Comparison of ENCODE assay signal across 8 mouse cellular contexts in the genomic region with DNA sequence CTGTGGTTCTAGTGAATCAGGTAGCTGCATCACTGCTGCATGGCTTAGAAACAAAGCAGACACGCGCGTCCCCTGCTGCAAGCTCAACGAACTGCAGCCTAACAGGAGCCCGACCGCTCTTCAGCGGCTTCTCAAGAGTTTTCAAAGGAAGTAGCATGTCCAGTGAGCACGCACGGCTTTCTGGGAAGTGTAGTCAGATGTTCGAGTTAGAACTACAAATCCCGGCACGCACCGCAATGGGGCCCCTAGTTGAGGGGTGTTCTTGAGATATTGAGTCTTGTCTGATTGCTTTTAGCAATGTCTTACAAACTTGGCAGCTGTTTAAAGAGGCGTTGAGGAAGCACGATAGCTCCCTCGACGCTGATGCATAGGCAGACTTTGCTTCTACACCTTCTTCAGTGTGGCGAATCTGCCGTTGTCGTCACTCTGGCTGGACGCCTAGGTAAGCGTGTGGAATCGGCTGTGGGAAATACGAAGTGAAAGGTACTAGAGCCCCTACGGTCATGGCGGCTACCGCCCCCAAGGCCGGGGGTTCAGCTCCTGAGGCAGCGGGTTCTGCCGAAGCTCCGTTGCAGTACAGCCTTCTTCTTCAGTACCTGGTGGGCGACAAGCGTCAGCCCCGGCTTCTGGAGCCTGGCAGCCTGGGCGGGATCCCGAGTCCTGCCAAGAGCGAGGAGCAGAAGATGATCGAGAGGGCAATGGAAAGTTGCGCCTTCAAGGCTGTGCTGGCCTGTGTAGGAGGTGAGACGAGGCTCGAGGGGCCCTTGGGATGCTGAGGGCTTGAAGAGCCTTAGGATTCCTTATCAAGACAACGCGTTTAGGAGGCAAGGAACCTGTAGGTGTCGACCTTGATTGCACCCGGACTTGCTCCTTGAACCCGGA. TPM values are rescaled to one million over a fixed set of nuclear protein-coding genes. Genes with fewer than 3 reads are reported as not detected.
A peak's percentile ranks its signal among the peaks of the same experiment; 100 is the strongest.
DNase-seq lines count a peak whose midpoint lies in the region; ATAC-seq lines count a peak whose summit lies in the region.

Timm22 (plus strand) TSS at position 251 of the 882 bp plus-strand sequence.

- H3K36me3 ChIP-seq in hindbrain, embryonic 16.5 days (ENCODE audit: control insufficient read depth, insufficient read depth, low read length): no peaks in the 10 kb centered on the region
- no peaks in the 10 kb centered on the region for H3K36me3 ChIP-seq in macrophage (ENCODE audit: inconsistent target)

- H3K9ac ChIP-seq in hindbrain, embryonic 16.5 days (ENCODE audit: low read depth, low read length): peak within 1 kb of the TSS; percentile 92

- H3K4me1 ChIP-seq in hindbrain, embryonic 16.5 days (ENCODE audit: control insufficient read depth, insufficient read depth, low read depth, low read length): peaks cover 7% of the 10 kb centered on the region

- H3K79me2 ChIP-seq in macrophage (ENCODE audit: inconsistent target): peaks cover 15% of the 10 kb centered on the region; the same call in 1 of the 2 replicates

- H3K27ac ChIP-seq in hindbrain, embryonic 16.5 days (ENCODE audit: low read depth, low read length): peak within 1 kb of the TSS; percentile 82
- H3K27ac ChIP-seq in macrophage: peak within 1 kb of the TSS; percentile 80

- ATAC-seq in hindbrain, embryonic 16.5 days: peak; percentile 98

- peak; percentile 98 for DNase-seq in WW6 (ENCODE audit: low read depth, low spot score)
- peak; percentile 97 to 99 for DNase-seq in cerebellum, postnatal 4 days (ENCODE audit: low spot score in 2 of 2)
- peak; percentile 98 for DNase-seq in gastrocnemius, adult 18-20 months (ENCODE audit: low spot score)
- DNase-seq in left cerebral cortex, adult 18-20 months (ENCODE audit: low spot score in 2 of 2): peak; percentile 98 to 100
- peak; percentile 98 for DNase-seq in right cerebral cortex, adult 18-20 months
- DNase-seq in urinary bladder, postnatal 10 days (ENCODE audit: low spot score): peak; percentile 81

- no peaks in the 10 kb centered on the region for H3K9me3 ChIP-seq in hindbrain, embryonic 16.5 days (ENCODE audit: control insufficient read depth, low read length)

- peak within 1 kb of the TSS; percentile 83 for H3K4me3 ChIP-seq in hindbrain, embryonic 16.5 days (ENCODE audit: low read length)
- H3K4me3 ChIP-seq in macrophage (ENCODE audit: inconsistent target): peak within 1 kb of the TSS; percentile 99

- no peaks in the 10 kb centered on the region for H3K27me3 ChIP-seq in hindbrain, embryonic 16.5 days (replicated peaks; ENCODE audit: control insufficient read depth, insufficient read depth, low read length)

- WGBS in hindbrain, embryonic 16.5 days: under 1% methylated on average over 46 of the region's 46 CpGs
- WGBS in macrophage (ENCODE audit: missing documents): under 1% methylated on average over 44 of the region's 46 CpGs

- peak within 1 kb of the TSS; percentile 76 for H3K4me2 ChIP-seq in hindbrain, embryonic 16.5 days (ENCODE audit: low read length)

RNA-seq across cellular contexts. Expression of gene Timm22, which starts in this region (rescaled TPM):
- total RNA-seq in gastrocnemius, adult 18-20 months (2021): 10 to 100 TPM; 32.5 to 41.9 TPM
- polyA plus RNA-seq in hindbrain, embryonic 16.5 days (2015; fragmentation: Nextera tagmentation; extraction: Ambion mirVana): 99.8 and 107 TPM in 2 replicates
- total RNA-seq in left cerebral cortex, adult 18-20 months (2021): 10 to 100 TPM; 38.0 to 38.2 TPM
- total RNA-seq in macrophage (2018; cell fraction: chromatin; rRNA removed): 10 to 100 TPM in 8 of 26 experiments, 1 to 10 TPM in 17, not detected in 1; 2.2 to 24.3 (median 7.5) TPM
- 10 to 100 TPM; 13.7 to 29.9 (median 21.1) TPM for total RNA-seq in macrophage (2018; cell fraction: cytosol; rRNA removed)
- total RNA-seq in macrophage (2018; cell fraction: nucleus; rRNA removed): 10 to 100 TPM in 15 of 26 experiments, 1 to 10 TPM in 11; 1.8 to 18.2 (median 10.3) TPM
- 19.2 to 30.1 TPM (median 23.7 TPM) in 3 replicates for polyA plus RNA-seq in macrophage (2018)

Comparison
In these comparisons a context has a peak if more than half of its experiments do, and no peak if none do; other contexts are left out.
1. Peak in every context shown above with its lines: DNase-seq, ATAC-seq, H3K4me3 ChIP-seq and H3K27ac ChIP-seq.